Mouse (Mus musculus) kidney, embryonic 16.5 days (tissue): ENCODE results near the gene Ypel3. TPM values are rescaled to one million over a fixed set of nuclear protein-coding genes. Genes with fewer than 3 reads are reported as not detected.

Experiments
- ATAC-seq: fragments of 200-750 bp; cut with Nextera tagmentation; 2 replicates; pipeline ENCODE4 v1.8.0; 2017; ENCODE audit warnings: moderate TSS enrichment; ENCODE audit not compliant: low FRiP score, low TSS enrichment
- H3K27ac ChIP-seq: fragments of 300-500 bp; sonication (generic); 2 replicates; pipeline ENCODE4 v1.5.1; 2014; ENCODE audit warnings: low read length
- H3K27me3 ChIP-seq: fragments of 300-500 bp; sonication (generic); 2 replicates; pipeline ENCODE4 v1.6.1; 2014; ENCODE audit warnings: low read length, control low read depth, mixed read lengths; ENCODE audit not compliant: insufficient read depth
- H3K36me3 ChIP-seq: fragments of 300-500 bp; sonication (generic); 2 replicates; pipeline ENCODE4 v1.6.1; 2014; ENCODE audit warnings: low read length, control low read depth, mixed read lengths; ENCODE audit not compliant: insufficient read depth
- H3K4me1 ChIP-seq: fragments of 300-500 bp; sonication (generic); 2 replicates; pipeline ENCODE4 v1.6.1; 2014; ENCODE audit warnings: low read length, control low read depth, mixed read lengths; ENCODE audit not compliant: insufficient read depth
- H3K4me2 ChIP-seq: fragments of 300-500 bp; sonication (generic); replicated peaks from 2 replicates; pipeline ENCODE4 v1.6.1; 2014; ENCODE audit warnings: low read depth, low read length
- H3K4me3 ChIP-seq: fragments of 300-500 bp; sonication (generic); 2 replicates; pipeline ENCODE4 v1.5.1; 2014; ENCODE audit warnings: mild to moderate bottlenecking, low read length
- H3K9ac ChIP-seq: fragments of 300-500 bp; sonication (generic); replicated peaks from 2 replicates; pipeline ENCODE4 v1.6.1; 2014; ENCODE audit warnings: low read length
- H3K9me3 ChIP-seq: fragments of 300-500 bp; sonication (generic); 2 replicates; pipeline ENCODE4 v1.6.1; 2016; ENCODE audit warnings: low read length, control low read depth
- WGBS: fragments of 180-500 bp; shearing (Covaris S2); extraction: QIAGEN DNeasy Blood & Tissue Kit; methylation state at CpG from one replicate; pipeline ENCODE4 v1.1.7; 2014; 5-methylcytosine and 5-hydroxymethylcytosine counted together
- polyA plus RNA-seq: library from polyadenylated mRNA; unstranded; fragments of >200 nt; fragmentation: Nextera tagmentation; extraction: Ambion mirVana; gene quantifications from 2 replicates; pipeline ENCODE4 v1.2.1, GENCODE M21; 2015

Ypel3 gene
- polyA plus RNA-seq, 1 experiment from 2014 or later, result 101 TPM

DNA sequence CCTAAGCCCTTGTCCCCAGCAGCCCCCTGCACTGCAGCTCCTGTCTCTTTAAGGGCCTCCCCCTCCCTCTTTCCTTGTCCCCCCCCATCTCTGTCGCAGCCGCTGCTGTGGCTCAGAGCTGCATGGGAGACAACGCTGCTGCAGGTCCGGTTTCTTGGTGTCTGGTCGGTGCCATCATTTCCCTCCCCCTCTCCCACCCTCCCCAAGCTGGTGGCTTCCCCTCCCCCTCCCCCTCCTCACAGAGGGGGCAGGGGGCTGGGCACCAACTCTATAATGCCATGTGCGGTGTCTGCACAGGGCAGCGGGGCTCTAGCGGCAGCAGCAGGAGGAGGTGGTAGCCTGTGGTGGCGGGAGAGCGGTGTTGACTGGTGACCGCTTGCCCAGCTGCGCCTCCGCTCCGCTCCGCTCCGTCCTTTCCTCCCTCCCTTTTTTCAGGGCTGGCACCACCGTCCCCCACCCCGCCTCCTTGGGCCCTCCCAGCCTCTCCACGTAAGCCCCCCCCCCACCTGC, 46.5 kb downstream of the Ypel3 start:
- no peaks in the 10 kb centered on the region for H3K36me3 ChIP-seq
- peak overlapping the region; percentile 46; the same call in 1 of the 2 replicates for H3K9ac ChIP-seq
- no peak overlapping the region for H3K27ac ChIP-seq
- peak overlapping the region; percentile 34 for H3K4me3 ChIP-seq
- WGBS, result 0% methylated on average over 9 of the region's 19 CpGs
- peak overlapping the region; percentile 59 for H3K4me2 ChIP-seq
- no peak for ATAC-seq
- H3K9me3 ChIP-seq, result peaks cover 5% of the 10 kb centered on the region; the same call in 1 of the 2 replicates
- peaks cover 7% of the 10 kb centered on the region for H3K4me1 ChIP-seq
- peaks cover 18% of the 10 kb centered on the region for H3K27me3 ChIP-seq

DNA sequence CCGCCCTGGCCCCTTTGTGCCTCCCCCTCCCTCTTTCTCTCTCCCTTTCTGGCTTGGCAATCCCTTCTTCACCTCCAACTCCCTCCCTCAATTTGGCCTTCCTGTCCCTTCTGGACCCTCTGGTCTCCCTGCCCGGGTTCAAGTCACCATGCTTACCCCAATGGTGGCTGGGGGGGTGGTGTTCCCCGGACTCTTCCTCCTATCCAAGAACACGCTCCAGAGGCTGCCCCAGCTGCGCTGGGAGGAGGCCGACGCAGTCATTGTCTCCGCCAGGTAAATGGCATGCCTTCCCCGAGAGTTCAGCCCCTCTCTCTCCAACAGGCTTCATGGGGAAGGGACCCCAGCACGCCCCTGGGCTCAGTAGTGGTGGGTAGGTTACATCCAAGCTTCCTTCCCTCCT, 47.2 kb downstream of the Ypel3 start:
- H3K27me3 ChIP-seq, result peaks cover 18% of the 10 kb centered on the region
- no peak overlapping the region for H3K4me2 ChIP-seq
- ATAC-seq, result no peak
- no peaks in the 10 kb centered on the region for H3K36me3 ChIP-seq
- H3K9ac ChIP-seq, result no peak overlapping the region
- H3K4me3 ChIP-seq, result no peak overlapping the region
- 16% methylated on average over 10 of the region's 10 CpGs for WGBS
- H3K4me1 ChIP-seq, result peaks cover 7% of the 10 kb centered on the region
- peaks cover 3% of the 10 kb centered on the region; the same call in 1 of the 2 replicates for H3K9me3 ChIP-seq
- no peak overlapping the region for H3K27ac ChIP-seq

DNA sequence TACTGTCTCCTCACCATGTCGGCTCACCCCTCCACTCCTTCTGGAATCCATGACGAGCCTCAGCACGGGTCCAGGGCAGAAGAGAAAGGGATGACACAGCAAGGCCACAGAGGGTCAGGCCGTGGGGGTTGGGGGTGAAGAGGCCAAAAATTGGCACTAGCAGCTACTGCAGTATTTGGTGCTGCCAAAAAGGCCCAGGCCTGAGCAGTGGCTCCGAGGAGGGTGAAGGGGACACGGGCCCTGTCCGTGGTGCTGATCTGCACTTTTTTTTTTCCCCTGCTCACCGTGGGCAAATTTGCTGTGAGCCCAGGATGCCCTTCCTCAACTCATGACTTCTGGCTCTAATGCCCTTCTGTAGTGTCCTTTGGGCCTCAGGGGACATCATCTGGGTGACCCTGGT, 48.6 kb downstream of the Ypel3 start:
- ATAC-seq, result no peak
- Histone ChIP-seq H3K36me3 (no peaks in the 10 kb centered on the region), H3K9ac (no peak overlapping the region), H3K27ac (no peak overlapping the region), H3K27me3 (peaks cover 21% of the 10 kb centered on the region), H3K4me3 (no peak overlapping the region), H3K4me2 (no peak overlapping the region), H3K9me3 (no peaks in the 10 kb centered on the region), H3K4me1 (peaks cover 7% of the 10 kb centered on the region)
- 26% methylated on average over 8 of the region's 8 CpGs for WGBS

DNA sequence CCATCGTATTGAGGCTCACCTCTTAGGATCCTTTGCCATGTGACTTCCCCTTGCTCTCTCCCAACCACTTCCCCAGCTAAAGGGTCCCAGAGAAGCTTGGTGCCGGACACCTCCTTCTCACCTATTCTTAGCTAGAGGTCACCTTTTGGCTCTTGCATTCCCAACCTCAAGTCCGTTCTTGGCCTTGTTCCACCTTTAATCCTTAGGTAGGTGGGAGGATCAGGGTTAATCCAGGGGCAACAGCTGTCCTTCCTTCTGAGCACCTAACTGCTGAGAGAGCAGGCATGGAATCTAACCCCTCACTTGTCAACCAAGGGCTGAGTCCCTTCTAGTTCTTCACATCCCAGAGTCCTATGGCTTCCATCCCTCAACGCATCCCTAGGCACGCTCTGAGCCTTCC, 49.2 kb downstream of the Ypel3 start:
- H3K9ac ChIP-seq, result no peak overlapping the region
- H3K4me3 ChIP-seq, result no peak overlapping the region
- peaks cover 21% of the 10 kb centered on the region for H3K27me3 ChIP-seq
- no peaks in the 10 kb centered on the region for H3K36me3 ChIP-seq
- H3K27ac ChIP-seq, result no peak overlapping the region
- H3K4me1 ChIP-seq, result peaks cover 7% of the 10 kb centered on the region
- H3K4me2 ChIP-seq, result no peak overlapping the region
- no peaks in the 10 kb centered on the region for H3K9me3 ChIP-seq
- 73% methylated on average over 5 of the region's 5 CpGs for WGBS
- no peak for ATAC-seq

Other genes with a start within 250 kb of the Ypel3 start
- 200 and 219 TPM in 2 replicates for gene Eif3c, start 210.5 kb upstream of the Ypel3 start, polyA plus RNA-seq
- gene Apobr, start 192.0 kb upstream of the Ypel3 start, polyA plus RNA-seq, result 0.96 and 1.1 TPM in 2 replicates
- gene Cln3, start 191.1 kb upstream of the Ypel3 start, polyA plus RNA-seq, result 39.3 and 41.3 TPM in 2 replicates
- not detected in 2 replicates for gene Il27, start 182.0 kb upstream of the Ypel3 start, polyA plus RNA-seq
- 6.8 and 9.5 TPM in 2 replicates for gene Nupr1, start 146.1 kb upstream of the Ypel3 start, polyA plus RNA-seq
- 50.7 and 57.2 TPM in 2 replicates for gene Sgf29, start 127.6 kb upstream of the Ypel3 start, polyA plus RNA-seq
- 9.1 and 9.4 TPM in 2 replicates for gene Sult1a1, start 100.5 kb upstream of the Ypel3 start, polyA plus RNA-seq
- gene Bola2, start 81.6 kb upstream of the Ypel3 start, polyA plus RNA-seq, result 119 and 122 TPM in 2 replicates
- gene Slx1b, start 81.2 kb upstream of the Ypel3 start, polyA plus RNA-seq, result 9.5 and 12.3 TPM in 2 replicates
- 17.5 and 19.7 TPM in 2 replicates for gene Coro1a, start 69.2 kb upstream of the Ypel3 start, polyA plus RNA-seq
- gene Mapk3, start 17.4 kb upstream of the Ypel3 start, polyA plus RNA-seq, result 77.9 and 79.5 TPM in 2 replicates
- 1.8 and 2.0 TPM in 2 replicates for gene Gdpd3, start 10.6 kb upstream of the Ypel3 start, polyA plus RNA-seq
- gene Tbx6, start 4.5 kb downstream of the Ypel3 start, polyA plus RNA-seq, result 0.29 and 0.78 TPM in 2 replicates
- gene Ppp4c, start 15.5 kb downstream of the Ypel3 start, polyA plus RNA-seq, result 267 and 271 TPM in 2 replicates
- 0.19 and 0.52 TPM in 2 replicates for gene Fam57b, start 20.7 kb downstream of the Ypel3 start, polyA plus RNA-seq
- not detected in 2 replicates for gene 4930451I11Rik, start 54.7 kb downstream of the Ypel3 start, polyA plus RNA-seq
- 7.8 and 8.7 TPM in 2 replicates for gene Doc2a, start 70.5 kb downstream of the Ypel3 start, polyA plus RNA-seq
- 32.6 and 42.7 TPM in 2 replicates for gene Hirip3, start 85.0 kb downstream of the Ypel3 start, polyA plus RNA-seq
- 75.3 and 88.0 TPM in 2 replicates for gene Ino80e, start 85.4 kb downstream of the Ypel3 start, polyA plus RNA-seq
- 58.6 and 59.9 TPM in 2 replicates for gene Taok2, start 107.7 kb downstream of the Ypel3 start, polyA plus RNA-seq
- 33.8 and 34.1 TPM in 2 replicates for gene Tmem219, start 146.0 kb downstream of the Ypel3 start, polyA plus RNA-seq
- 16.5 and 17.7 TPM in 2 replicates for gene Kctd13, start 151.9 kb downstream of the Ypel3 start, polyA plus RNA-seq
- 0.12 and 0.24 TPM in 2 replicates for gene Asphd1, start 172.6 kb downstream of the Ypel3 start, polyA plus RNA-seq
- gene Sez6l2, start 173.6 kb downstream of the Ypel3 start, polyA plus RNA-seq, result 0.86 and 1.6 TPM in 2 replicates
- 135 and 137 TPM in 2 replicates for gene Cdipt, start 199.0 kb downstream of the Ypel3 start, polyA plus RNA-seq
- gene Cdiptos, start 199.1 kb downstream of the Ypel3 start, polyA plus RNA-seq, result 1.6 and 2.1 TPM in 2 replicates
- gene Mvp, start 237.7 kb downstream of the Ypel3 start, polyA plus RNA-seq, result 19.7 and 21.4 TPM in 2 replicates
- gene Pagr1b, start 239.5 kb downstream of the Ypel3 start, polyA plus RNA-seq, result 1.2 TPM in 1 of 2 replicates, not detected in the other
- gene Pagr1a, start 240.4 kb downstream of the Ypel3 start, polyA plus RNA-seq, result 61.3 and 88.7 TPM in 2 replicates
- 34.7 and 51.6 TPM in 2 replicates for gene Gm42742, start 244.1 kb downstream of the Ypel3 start, polyA plus RNA-seq
- 5.4 and 6.0 TPM in 2 replicates for gene Prrt2, start 244.3 kb downstream of the Ypel3 start, polyA plus RNA-seq